Mouse (Mus musculus): ENCODE data around the gene Rhod.
A peak's percentile ranks its signal among the peaks of the same experiment; 100 is the strongest.

Gene Rhod

GRCm38 (mm10) chr19:4451098-4451497 is 11.9 kb upstream of the Rhod start:
- no peak for DNase-seq (ENCODE audit: extremely low spot score, low read depth, low spot score)

- no peak for DNase-seq (ENCODE audit: extremely low spot score, low read depth, low spot score)
Measured at GRCm38 (mm10) chr19:4450666-4451065, 11.4 kb upstream of the Rhod start.

DNA sequence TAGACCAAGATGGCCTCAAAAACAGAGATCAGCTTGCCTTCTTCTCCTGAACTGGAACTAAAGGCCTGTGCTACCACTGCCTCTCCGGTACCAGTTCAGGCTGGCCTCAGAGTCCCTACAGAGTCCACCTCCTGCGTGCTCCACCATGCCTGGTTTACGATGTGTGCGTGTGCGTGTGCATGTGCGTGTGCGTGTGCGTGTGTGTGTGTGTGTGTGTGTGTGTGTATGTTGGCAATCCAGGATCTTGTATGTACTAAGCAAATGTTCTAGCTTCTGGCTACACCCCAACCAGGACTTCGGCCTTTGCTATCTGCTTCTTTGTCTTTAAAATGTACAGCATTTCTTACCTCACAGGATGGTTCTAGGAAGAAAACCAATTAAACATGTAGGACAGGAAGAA is 10.0 kb upstream of the Rhod start:
- DNase-seq (ENCODE audit: extremely low spot score, low read depth, low spot score), result no peak

DNA sequence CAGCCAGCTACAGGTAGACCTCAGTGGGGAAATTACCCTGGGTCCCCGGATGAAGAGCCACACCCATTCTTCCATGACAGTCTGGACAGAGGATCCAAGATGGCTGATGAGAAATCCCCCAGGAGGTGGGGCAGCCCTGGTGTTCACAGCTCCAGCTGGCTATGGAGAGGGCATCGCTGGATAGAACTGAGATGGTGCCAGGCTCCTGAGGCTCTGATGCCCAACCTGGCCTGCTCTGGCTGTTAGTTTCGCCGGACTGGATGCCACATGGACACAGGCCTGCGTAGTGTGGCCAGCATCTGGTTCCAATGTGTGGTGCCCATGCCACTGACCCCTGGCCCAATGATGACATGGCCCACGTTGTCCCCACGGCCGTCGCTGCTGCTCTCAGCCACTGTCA is 8.2 kb upstream of the Rhod start:
- DNase-seq (ENCODE audit: extremely low spot score, low read depth, low spot score), result no peak

DNA sequence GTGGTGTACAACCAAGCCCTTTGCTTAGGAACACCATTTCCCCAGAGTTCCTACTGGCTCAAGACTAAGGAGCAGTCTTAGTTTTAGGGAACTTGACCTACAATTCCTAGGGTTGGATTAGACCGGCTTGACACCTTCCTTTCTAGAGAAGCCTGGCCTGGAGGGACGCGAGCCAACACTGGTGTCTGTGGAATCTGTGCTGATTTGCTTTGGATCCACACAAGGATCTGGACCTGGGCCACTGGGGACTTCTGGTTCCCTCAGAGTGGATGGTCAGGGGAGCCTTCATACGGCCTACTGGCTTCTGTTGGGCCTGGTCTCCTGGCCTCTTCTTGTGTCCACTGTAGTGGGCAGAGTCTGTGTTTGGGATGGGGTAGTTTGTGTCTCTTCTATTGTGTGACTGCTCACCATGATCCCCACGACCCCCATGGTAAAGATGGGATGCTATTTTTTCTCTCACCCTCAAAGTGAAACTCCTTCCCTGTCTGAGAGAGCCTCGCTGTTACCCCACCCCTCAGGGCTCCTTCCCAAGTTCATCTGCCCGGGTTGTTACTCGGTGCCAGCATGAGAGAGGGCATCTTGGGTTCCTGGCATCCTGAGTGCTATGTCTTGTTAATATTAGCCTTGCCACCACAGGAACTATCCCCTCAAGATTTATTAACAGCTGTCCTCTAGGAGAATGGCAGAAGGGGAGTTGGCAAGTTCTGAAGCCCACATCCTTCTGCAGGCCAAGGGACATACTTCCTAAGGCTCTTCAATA is 7.6 kb upstream of the Rhod start:
- DNase-seq (ENCODE audit: extremely low spot score, low read depth, low spot score), result no peak

DNA sequence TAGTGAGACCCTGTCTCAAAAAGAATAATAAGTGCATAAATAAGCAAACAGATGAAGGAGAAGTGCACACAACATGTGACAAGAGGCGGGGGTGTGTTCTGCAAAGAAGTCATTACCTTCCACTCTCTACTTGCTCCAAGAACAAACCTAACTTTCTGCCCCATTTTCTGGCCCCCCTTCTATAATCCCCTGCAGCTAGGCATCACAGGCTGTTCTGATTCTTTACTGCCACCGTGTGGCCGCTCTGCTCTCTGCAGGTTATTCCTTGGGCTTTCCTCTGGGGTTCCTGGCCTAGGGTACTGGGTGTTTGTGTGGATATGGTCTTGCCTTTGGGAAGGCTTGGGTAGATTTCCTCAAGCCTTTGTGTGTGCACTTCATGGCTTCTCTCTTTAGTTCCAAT is 3.2 kb upstream of the Rhod start:
- DNase-seq (ENCODE audit: extremely low spot score, low read depth, low spot score), result peak; percentile 62

- DNase-seq (ENCODE audit: extremely low spot score, low read depth, low spot score), result no peak
Measured at GRCm38 (mm10) chr19:4441621-4442161, 2.5 kb upstream of the Rhod start.

- DNase-seq (ENCODE audit: extremely low spot score, low read depth, low spot score), result no peak
Measured at GRCm38 (mm10) chr19:4441090-4441591, 1.9 kb upstream of the Rhod start.

GRCm38 (mm10) chr19:4440222-4440621 is 990 bp upstream of the Rhod start:
- no peak for DNase-seq (ENCODE audit: extremely low spot score, low read depth, low spot score)

DNA sequence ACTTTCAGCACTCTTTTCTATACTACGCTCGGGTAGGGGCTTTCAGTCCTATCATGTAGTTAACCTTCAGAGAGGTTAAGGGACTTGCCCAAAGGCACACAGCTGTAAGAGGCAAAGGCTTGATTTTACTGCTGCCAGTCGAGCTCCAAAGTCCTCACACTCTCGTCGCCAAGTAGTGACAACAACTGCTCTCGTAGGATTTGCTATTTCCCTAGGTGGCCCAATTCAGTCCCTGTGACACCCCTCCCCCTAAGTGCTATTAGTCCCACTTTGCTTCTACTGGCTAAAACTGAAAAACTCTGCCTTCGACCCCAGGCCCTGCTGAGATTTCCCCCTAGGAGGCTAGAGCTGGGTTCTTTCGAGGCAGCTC is 456 bp downstream of the Rhod start:
- DNase-seq (ENCODE audit: extremely low spot score, low read depth, low spot score), result no peak

DNA sequence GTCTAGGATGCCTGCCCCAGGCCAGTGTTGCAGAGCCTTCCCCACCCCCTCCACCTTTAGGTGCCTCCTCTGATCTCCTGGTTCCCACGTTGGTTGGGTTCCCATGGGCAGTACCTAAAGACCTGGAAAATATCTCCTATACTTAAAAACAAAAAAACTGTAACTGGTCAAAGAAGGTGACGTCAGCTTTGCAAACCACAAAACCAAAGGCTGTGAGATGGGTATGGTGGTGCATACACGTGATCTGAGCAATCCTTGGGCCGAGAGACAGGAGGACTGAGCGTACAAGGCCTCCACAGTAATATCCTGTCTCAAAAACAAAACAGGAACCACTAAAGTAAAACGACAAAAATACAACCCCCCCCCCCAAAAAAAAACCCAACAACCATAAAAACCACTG is 1.3 kb downstream of the Rhod start:
- DNase-seq (ENCODE audit: extremely low spot score, low read depth, low spot score), result no peak

GRCm38 (mm10) chr19:4436254-4436653 is 3.0 kb downstream of the Rhod start:
- no peak for DNase-seq (ENCODE audit: extremely low spot score, low read depth, low spot score)

GRCm38 (mm10) chr19:4434999-4435398 is 4.2 kb downstream of the Rhod start:
- DNase-seq (ENCODE audit: extremely low spot score, low read depth, low spot score), result no peak

DNA sequence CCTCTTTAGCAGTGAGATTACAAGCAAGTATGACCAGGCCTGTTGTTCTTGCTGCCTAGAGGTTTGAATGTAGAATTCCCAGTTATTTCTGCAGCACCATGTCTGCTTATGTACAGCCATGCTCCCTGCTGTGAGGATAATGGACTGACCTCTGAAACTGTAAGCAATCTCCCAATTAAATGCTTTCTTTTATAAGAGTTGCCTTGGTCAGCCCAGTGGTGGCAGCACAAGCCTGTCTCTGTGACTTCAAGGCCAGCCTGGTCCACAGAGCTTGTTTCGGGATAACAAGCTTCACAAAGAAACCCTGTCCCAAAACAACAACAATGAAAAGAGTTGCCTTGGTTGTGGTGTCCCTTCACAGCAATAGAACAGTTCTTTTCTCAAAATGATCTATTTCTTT is 5.5 kb downstream of the Rhod start:
- DNase-seq (ENCODE audit: extremely low spot score, low read depth, low spot score), result no peak

GRCm38 (mm10) chr19:4430091-4430620 is 9.1 kb downstream of the Rhod start:
- DNase-seq (ENCODE audit: extremely low spot score, low read depth, low spot score), result no peak

- DNase-seq (ENCODE audit: extremely low spot score, low read depth, low spot score), result no peak
Measured at GRCm38 (mm10) chr19:4425610-4426366, 13.4 kb downstream of the Rhod start.

- no peak for DNase-seq (ENCODE audit: extremely low spot score, low read depth, low spot score)
Measured at GRCm38 (mm10) chr19:4423021-4423420, 16.2 kb downstream of the Rhod start.

DNA sequence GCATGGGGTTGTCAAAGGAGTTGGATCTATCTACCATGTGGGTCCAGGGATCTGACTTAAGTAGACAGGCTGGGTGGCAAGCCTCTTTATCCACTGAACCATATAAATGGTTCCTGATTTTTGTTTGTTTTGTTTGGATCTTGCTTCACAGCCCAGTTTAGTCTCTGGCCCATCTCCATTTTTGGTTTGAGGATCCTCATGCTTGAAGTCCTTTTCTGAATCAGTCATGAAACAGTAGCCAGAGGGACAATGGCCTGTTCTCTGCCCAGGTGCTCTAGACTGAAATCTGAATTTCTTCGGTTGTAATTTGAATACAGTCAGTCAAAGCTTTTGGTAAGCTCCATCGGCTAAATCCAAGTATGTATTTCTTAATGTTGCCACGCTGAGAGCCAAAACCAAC is 16.7 kb downstream of the Rhod start:
- no peak for DNase-seq (ENCODE audit: extremely low spot score, low read depth, low spot score)

DNA sequence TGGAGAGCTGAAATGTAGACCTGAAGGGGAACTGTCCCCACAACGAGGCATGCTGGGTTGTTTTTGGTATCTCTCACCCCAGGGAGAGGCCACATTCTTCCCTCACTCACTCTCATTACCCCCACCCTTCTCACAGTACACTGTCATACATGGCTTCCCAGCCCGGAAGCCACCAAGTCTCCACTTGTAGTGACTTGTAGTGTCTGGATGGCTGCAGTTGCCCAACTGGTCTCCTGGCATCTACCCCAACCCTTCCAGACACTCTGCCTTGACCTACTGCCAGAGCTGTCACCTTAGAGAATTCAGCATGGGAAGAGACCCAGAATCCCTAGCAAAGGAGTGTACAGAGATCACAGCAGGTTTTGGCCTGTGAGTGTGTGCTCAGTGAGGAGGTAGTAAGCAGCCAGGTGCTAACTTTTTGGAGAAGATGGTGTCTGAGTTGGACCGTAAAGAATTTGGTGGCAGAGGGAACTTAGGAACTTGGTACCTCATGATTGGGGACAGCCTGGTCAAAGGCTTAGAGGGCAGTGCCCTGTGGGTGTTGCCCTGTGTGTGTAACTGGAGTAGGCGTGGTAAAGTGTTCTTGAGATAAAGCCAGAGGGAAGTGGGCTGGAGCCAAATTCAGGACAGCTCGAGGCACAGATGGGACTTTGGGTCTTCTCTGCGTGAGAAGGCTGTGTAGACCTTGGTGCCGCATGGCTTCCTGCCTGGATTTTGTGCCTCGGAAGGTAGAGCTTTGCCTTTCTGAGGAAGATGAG is 18.9 kb downstream of the Rhod start:
- no peak for DNase-seq (ENCODE audit: extremely low spot score, low read depth, low spot score)

GRCm38 (mm10) chr19:4419711-4420110 is 19.5 kb downstream of the Rhod start:
- no peak for DNase-seq (ENCODE audit: extremely low spot score, low read depth, low spot score)

- no peak for DNase-seq (ENCODE audit: extremely low spot score, low read depth, low spot score)
Measured at GRCm38 (mm10) chr19:4417713-4418112, 21.5 kb downstream of the Rhod start.
